Mouse (Mus musculus) lung, postnatal 0 days (tissue): ENCODE measurements around the gene BC005561.

Experiments used
- CTCF ChIP-seq: IDR thresholded peaks from 2 replicates; pipeline ENCODE4 v1.5.1; 2016; ENCODE audit warnings: antibody characterized with exemption, mild to moderate bottlenecking
- EP300 ChIP-seq: IDR thresholded peaks from 2 replicates; pipeline ENCODE4 v1.6.1; 2016; ENCODE audit warnings: antibody characterized with exemption, mild to moderate bottlenecking, control low read depth

DNA sequence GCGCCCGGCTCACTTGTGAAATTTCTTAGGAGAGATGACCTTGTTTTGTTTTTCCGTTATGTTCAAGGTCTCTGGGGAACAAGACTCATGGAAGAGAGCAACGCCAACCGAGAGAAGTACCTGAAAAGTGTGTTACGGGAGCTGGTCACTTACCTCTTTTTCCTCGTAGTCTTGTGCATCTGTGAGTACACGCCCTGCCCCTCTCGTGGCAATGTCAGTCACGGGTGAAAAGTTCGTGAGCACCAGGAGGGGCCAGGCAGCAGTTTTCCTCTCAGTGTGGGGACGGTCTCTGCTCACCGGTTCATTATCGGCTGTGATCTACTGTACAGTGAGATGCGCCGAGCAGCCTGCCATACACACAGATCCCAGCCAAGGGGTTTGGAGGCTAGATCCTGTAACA, 41.3 kb upstream of the BC005561 start:
- TF ChIP-seq CTCF (no peak), EP300 (no peak)
